Mouse (Mus musculus) embryonic facial prominence, embryonic 12.5 days (tissue): ENCODE results near the gene Hist1h3e. TPM values are rescaled to one million over a fixed set of nuclear protein-coding genes. Genes with fewer than 3 reads are reported as not detected.
A peak's percentile ranks its signal among the peaks of the same experiment; 100 is the strongest.
"Not testable (repeated sequence)": the region's sequence is repeated elsewhere in the genome, so short reads cannot be mapped to it uniquely, and the experiment has no call there.

ENCODE experiments used
- ATAC-seq: fragments of 200-750 bp; cut with Nextera tagmentation; 2 replicates; pipeline ENCODE4 v1.8.0; 2017; ENCODE audit not compliant: insufficient number of reproducible peaks, insufficient read depth, low FRiP score, low TSS enrichment
- H3K27ac ChIP-seq: fragments of 300-500 bp; sonication (generic); 2 replicates; pipeline ENCODE4 v1.5.1; 2016; ENCODE audit warnings: mild to moderate bottlenecking
- H3K27me3 ChIP-seq: fragments of 300-500 bp; sonication (generic); 2 replicates; pipeline ENCODE4 v1.6.1; 2016; ENCODE audit warnings: mild to moderate bottlenecking, moderate library complexity
- H3K36me3 ChIP-seq: fragments of 300-500 bp; sonication (generic); 2 replicates; pipeline ENCODE4 v1.6.1; 2016; ENCODE audit warnings: mild to moderate bottlenecking
- H3K4me1 ChIP-seq: fragments of 300-500 bp; sonication (generic); 2 replicates; pipeline ENCODE4 v1.6.1; 2016
- H3K4me2 ChIP-seq: fragments of 300-500 bp; sonication (generic); replicated peaks from 2 replicates; pipeline ENCODE4 v1.6.1; 2016; ENCODE audit warnings: mild to moderate bottlenecking, moderate library complexity
- H3K4me3 ChIP-seq: fragments of 300-500 bp; sonication (generic); 2 replicates; pipeline ENCODE4 v1.5.1; 2016; ENCODE audit warnings: mild to moderate bottlenecking
- H3K9ac ChIP-seq: fragments of 300-500 bp; sonication (generic); 2 replicates; pipeline ENCODE4 v1.6.1; 2016; ENCODE audit warnings: mild to moderate bottlenecking, moderate library complexity
- H3K9me3 ChIP-seq: fragments of 300-500 bp; sonication (generic); 2 replicates; pipeline ENCODE4 v1.6.1; 2016; ENCODE audit warnings: mild to moderate bottlenecking, moderate library complexity
- WGBS: fragments of 180-500 bp; shearing (Covaris S2); methylation state at CpG from one replicate; pipeline ENCODE4 v1.1.7; 2016; 5-methylcytosine and 5-hydroxymethylcytosine counted together
- polyA plus RNA-seq: library from polyadenylated mRNA; unstranded; fragments of >200 nt; fragmentation: Nextera tagmentation; extraction: Ambion mirVana; gene quantifications from 2 replicates; pipeline ENCODE4 v1.2.1, GENCODE M21; 2016

Gene Hist1h3e
- polyA plus RNA-seq, 1 experiment from 2014 or later = 9.5 TPM

- H3K36me3 ChIP-seq, H3K4me1 ChIP-seq, H3K27me3 ChIP-seq, ATAC-seq, H3K9me3 ChIP-seq: not testable (repeated sequence)
- Histone ChIP-seq H3K4me2 (peak overlapping the region; percentile 64), H3K27ac (peak overlapping the region; percentile 89), H3K9ac (peak overlapping the region; percentile 63), H3K4me3 (peak overlapping the region; percentile 40)
- WGBS = 3% methylated on average over 3 of the region's 3 CpGs
Observed at GRCm38 (mm10) chr13:23542225-23542980, 19.8 kb downstream of the Hist1h3e start.

DNA sequence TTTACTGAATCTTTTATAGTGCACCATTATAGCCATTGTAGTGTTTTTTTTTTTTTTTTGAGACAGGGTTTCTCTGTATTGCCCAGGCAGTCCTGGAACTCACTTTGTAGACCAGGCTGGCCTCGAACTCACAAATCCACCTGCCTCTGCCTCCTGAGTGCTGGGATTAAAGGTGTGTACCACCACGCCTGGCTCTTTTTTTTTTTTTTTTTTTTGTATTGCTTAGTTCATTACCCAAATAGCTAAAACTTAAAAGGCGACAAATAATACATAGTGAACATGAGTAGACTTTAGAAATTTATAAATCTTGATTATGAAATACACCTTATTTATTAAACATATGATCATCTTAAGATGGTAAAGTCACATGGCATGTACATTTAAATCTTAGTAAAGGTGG lies 20.7 kb downstream of the Hist1h3e start:
- ATAC-seq = no peak
- no peak overlapping the region for H3K4me3 ChIP-seq
- no peaks in the 10 kb centered on the region for H3K9me3 ChIP-seq
- H3K36me3 ChIP-seq = no peaks in the 10 kb centered on the region
- no peak overlapping the region for H3K9ac ChIP-seq
- peaks cover 12% of the 10 kb centered on the region for H3K4me1 ChIP-seq
- 74% methylated on average over 3 of the region's 3 CpGs for WGBS
- no peak overlapping the region for H3K4me2 ChIP-seq
- H3K27me3 ChIP-seq = no peaks in the 10 kb centered on the region
- H3K27ac ChIP-seq = no peak overlapping the region

DNA sequence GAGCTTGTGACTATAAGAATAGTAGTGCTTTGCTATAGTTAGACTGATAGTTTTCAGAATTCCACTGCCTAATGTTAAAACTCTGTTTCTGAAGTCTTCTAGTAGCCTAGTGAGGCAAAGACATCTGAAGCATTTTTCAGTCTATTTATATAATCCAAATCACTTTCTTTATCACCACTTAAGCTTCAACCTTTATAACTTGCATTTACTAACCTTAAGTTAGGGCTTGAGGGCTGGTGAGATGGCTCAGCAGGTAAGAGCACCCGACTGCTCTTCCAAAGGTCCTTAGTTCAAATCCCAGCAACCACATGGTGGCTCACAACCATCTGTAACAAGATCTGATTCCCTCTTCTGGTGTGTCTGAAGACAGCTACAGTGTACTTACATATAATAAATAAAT lies 22.3 kb downstream of the Hist1h3e start:
- not testable (repeated sequence) for H3K9ac ChIP-seq, H3K4me3 ChIP-seq
- 52% methylated on average over 1 of the region's 1 CpGs for WGBS

DNA sequence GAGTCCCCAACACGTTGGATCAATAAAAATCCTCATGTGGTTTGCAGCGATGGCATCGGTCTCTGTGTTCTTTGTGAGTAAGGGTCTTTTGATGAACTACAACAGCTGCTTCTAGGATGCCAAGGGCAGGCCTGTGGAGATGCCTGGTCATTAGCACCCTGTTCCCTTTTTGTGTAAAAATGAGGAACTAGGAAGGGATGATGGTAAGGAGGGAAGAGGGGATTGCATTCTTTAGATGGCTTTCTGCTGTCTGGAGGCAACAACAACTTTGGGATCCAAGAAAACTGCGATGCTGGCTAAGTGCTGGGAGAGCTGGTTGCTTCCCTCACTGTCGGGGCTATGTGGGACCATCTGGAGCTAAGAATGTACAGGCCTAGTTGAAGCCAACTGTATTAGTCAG lies 23.9 kb downstream of the Hist1h3e start:
- 68% methylated on average over 5 of the region's 5 CpGs for WGBS
- no peak for ATAC-seq
- no peaks in the 10 kb centered on the region for H3K36me3 ChIP-seq
- H3K27me3 ChIP-seq = no peaks in the 10 kb centered on the region
- H3K4me2 ChIP-seq = no peak overlapping the region
- peak overlapping the region; percentile 50; the same call in 1 of the 2 replicates for H3K27ac ChIP-seq
- H3K9me3 ChIP-seq = no peaks in the 10 kb centered on the region
- H3K4me1 ChIP-seq = peaks cover 17% of the 10 kb centered on the region
- no peak overlapping the region for H3K9ac ChIP-seq
- no peak overlapping the region for H3K4me3 ChIP-seq

More for the DNA sequence above, 22.3 kb downstream of the Hist1h3e start:
- H3K4me2 ChIP-seq, H3K36me3 ChIP-seq, H3K27ac ChIP-seq, H3K9me3 ChIP-seq, H3K27me3 ChIP-seq, ATAC-seq: not testable (repeated sequence)
- peaks cover 17% of the 10 kb centered on the region for H3K4me1 ChIP-seq

DNA sequence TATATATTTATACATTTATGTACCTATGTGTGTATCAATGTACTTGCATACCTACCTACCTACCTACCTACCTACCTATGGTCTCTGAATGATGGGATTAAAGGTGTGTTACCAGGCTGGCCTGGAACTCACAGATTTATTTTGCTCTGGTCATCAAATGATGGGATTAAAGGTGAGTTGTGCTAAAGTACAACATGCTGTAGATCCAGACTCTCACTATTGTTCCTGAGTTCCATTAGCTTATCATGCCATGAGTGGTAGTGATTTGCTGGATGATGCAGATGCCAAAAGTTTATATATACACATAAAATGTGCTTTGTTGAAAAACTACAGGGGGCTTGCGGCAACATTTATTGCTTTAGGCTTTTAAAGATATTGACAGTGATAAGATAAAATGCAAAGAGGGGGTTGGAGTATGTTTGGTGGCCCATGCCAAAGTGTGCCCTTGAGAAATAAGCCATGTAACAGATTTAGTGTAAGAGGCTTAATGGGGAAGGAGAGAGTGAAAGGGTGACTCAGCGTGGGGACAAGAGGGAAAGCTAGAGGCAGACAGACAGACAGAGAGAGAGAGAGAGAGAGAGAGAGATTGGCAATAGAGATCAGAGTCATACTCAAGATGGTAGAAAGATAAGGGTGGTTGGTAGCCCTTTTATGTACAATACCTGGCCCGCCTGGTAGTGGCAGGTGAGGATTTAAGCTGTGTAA lies 25.0 kb downstream of the Hist1h3e start:
- no peak for ATAC-seq
- Histone ChIP-seq H3K36me3 (no peaks in the 10 kb centered on the region), H3K4me3 (peak overlapping the region; percentile 55), H3K9me3 (no peaks in the 10 kb centered on the region), H3K4me2 (peak overlapping the region; percentile 54), H3K27me3 (no peaks in the 10 kb centered on the region), H3K9ac (no peak overlapping the region; the same call in 1 of the 2 replicates), H3K27ac (peak overlapping the region; percentile 54; the same call in 1 of the 2 replicates), H3K4me1 (peaks cover 21% of the 10 kb centered on the region)
- 77% methylated on average over 3 of the region's 3 CpGs for WGBS

GRCm38 (mm10) chr13:23536076-23536822 lies 25.9 kb downstream of the Hist1h3e start:
- H3K27ac ChIP-seq = peak overlapping the region; percentile 95
- peak overlapping the region; percentile 54 for H3K4me2 ChIP-seq
- no peaks in the 10 kb centered on the region for H3K27me3 ChIP-seq
- peak overlapping the region; percentile 55 for H3K4me3 ChIP-seq
- H3K9ac ChIP-seq = peak overlapping the region; percentile 62
- no peaks in the 10 kb centered on the region for H3K9me3 ChIP-seq
- ATAC-seq = no peak
- H3K4me1 ChIP-seq = peaks cover 22% of the 10 kb centered on the region
- 22% methylated on average over 7 of the region's 7 CpGs for WGBS
- H3K36me3 ChIP-seq = no peaks in the 10 kb centered on the region

GRCm38 (mm10) chr13:23535137-23536075 lies 26.8 kb downstream of the Hist1h3e start, which contains the start of gene Hist1h3g:
Hist1h3g (plus strand) TSS chr13:23535422.
- WGBS = under 1% methylated on average over 33 of the region's 62 CpGs
- not testable (repeated sequence) for H3K36me3 ChIP-seq, H3K27me3 ChIP-seq, H3K9me3 ChIP-seq
- peaks cover 22% of the 10 kb centered on the region for H3K4me1 ChIP-seq
- ATAC-seq = peak; percentile 92
- H3K27ac ChIP-seq = peak within 1 kb of the TSS; percentile 95
- peak within 1 kb of the TSS; percentile 62 for H3K9ac ChIP-seq
- H3K4me3 ChIP-seq = peak within 1 kb of the TSS; percentile 55
- H3K4me2 ChIP-seq = peak within 1 kb of the TSS; percentile 54

GRCm38 (mm10) chr13:23534368-23535131 lies 27.6 kb downstream of the Hist1h3e start:
- H3K9me3 ChIP-seq = no peaks in the 10 kb centered on the region
- no peak for ATAC-seq
- 1% methylated on average over 15 of the region's 15 CpGs for whole genome bisulfite sequencing

GRCm38 (mm10) chr13:23533560-23534367 lies 28.4 kb downstream of the Hist1h3e start, which contains the start of gene Hist1h2af:
Hist1h2af (plus strand) TSS chr13:23533906.
- Histone ChIP-seq H3K4me1 (peaks cover 25% of the 10 kb centered on the region), H3K4me2 (peak within 1 kb of the TSS; percentile 54), H3K4me3 (peak within 1 kb of the TSS; percentile 55), H3K9ac (peak within 1 kb of the TSS; percentile 69), H3K27ac (peak within 1 kb of the TSS; percentile 95)
- H3K9me3 ChIP-seq, H3K27me3 ChIP-seq, H3K36me3 ChIP-seq: not testable (repeated sequence)
- ATAC-seq = peak; percentile 68
- WGBS = under 1% methylated on average over 30 of the region's 53 CpGs

More at GRCm38 (mm10) chr13:23534368-23535131, 27.6 kb downstream of the Hist1h3e start:
- H3K4me1 ChIP-seq = peaks cover 22% of the 10 kb centered on the region
- no peaks in the 10 kb centered on the region for H3K36me3 ChIP-seq
- H3K9ac ChIP-seq = peak overlapping the region; percentile 52
- H3K4me3 ChIP-seq = peak overlapping the region; percentile 55
- H3K27me3 ChIP-seq = no peaks in the 10 kb centered on the region
- H3K27ac ChIP-seq = peak overlapping the region; percentile 95
- H3K4me2 ChIP-seq = peak overlapping the region; percentile 54
